Comparison of ENCODE assay signal across 26 mouse cellular contexts in genomic region chr12:79773246-79773645, GRCm38 (mm10).
DNase-seq lines count a peak whose midpoint lies in the region; ATAC-seq and TF ChIP-seq lines count a peak whose summit lies in the region.
"Had no signal": no experiment of that assay in that cellular context is flagged by ENCODE, and none has a peak within 500 bp of the region (broad histone marks: within the 10 kb centered on the region; RNA-seq: fewer than 3 reads in every experiment).

No protein-coding gene starts in this region.

- 66% methylated on average over 4 of the region's 4 CpGs for WGBS in embryonic facial prominence, embryonic 14.5 days
- 87% methylated on average over 4 of the region's 4 CpGs for WGBS in embryonic facial prominence, embryonic 10.5 days
- 74% methylated on average over 4 of the region's 4 CpGs for WGBS in lung, postnatal 0 days

- H3K4me2 ChIP-seq in embryonic facial prominence, embryonic 14.5 days (ENCODE audit: low read depth, low read length): no peak overlapping the region
- H3K4me2 ChIP-seq in lung, postnatal 0 days (replicated peaks; ENCODE audit: low read depth, low read length): no peak overlapping the region
- H3K4me2 ChIP-seq: forebrain, embryonic 12.5 days; limb, embryonic 12.5 days; liver, embryonic 13.5 days; midbrain, embryonic 13.5 days had no signal

- no peaks in the 10 kb centered on the region; the same call in 1 of the 2 replicates for H3K4me1 ChIP-seq in embryonic facial prominence, embryonic 14.5 days (ENCODE audit: control insufficient read depth, insufficient read depth, low read length)
- peaks cover 10% of the 10 kb centered on the region; the same call in 1 of the 2 replicates for H3K4me1 ChIP-seq in embryonic facial prominence, embryonic 10.5 days
- no peaks in the 10 kb centered on the region for H3K4me1 ChIP-seq in lung, postnatal 0 days (ENCODE audit: insufficient read depth, low read depth, low read length)
- H3K4me1 ChIP-seq: forebrain, embryonic 12.5 days; hindbrain, embryonic 10.5 days; midbrain, embryonic 13.5 days had no signal

- no peaks in the 10 kb centered on the region for H3K36me3 ChIP-seq in embryonic facial prominence, embryonic 14.5 days (ENCODE audit: control insufficient read depth, insufficient read depth, low read length)
- no peaks in the 10 kb centered on the region for H3K36me3 ChIP-seq in embryonic facial prominence, embryonic 10.5 days (replicated peaks)
- no peaks in the 10 kb centered on the region for H3K36me3 ChIP-seq in lung, postnatal 0 days (ENCODE audit: insufficient read depth, low read length)
- H3K36me3 ChIP-seq: heart, embryonic 10.5 days; hindbrain, embryonic 10.5 days; limb, embryonic 12.5 days; liver, embryonic 13.5 days had no signal

- no peak overlapping the region for H3K27ac ChIP-seq in embryonic facial prominence, embryonic 14.5 days (replicated peaks; ENCODE audit: low read depth, low read length)
- no peak overlapping the region for H3K27ac ChIP-seq in embryonic facial prominence, embryonic 10.5 days (replicated peaks)
- H3K27ac ChIP-seq in lung, postnatal 0 days (ENCODE audit: low read length): no peak overlapping the region
- H3K27ac ChIP-seq: forebrain, embryonic 12.5 days; gastrocnemius, adult 2 months; heart, embryonic 10.5 days; hindbrain, embryonic 10.5 days; layer of hippocampus, adult 2 months; limb, embryonic 12.5 days; liver, embryonic 13.5 days; midbrain, embryonic 13.5 days had no signal

- no peak for ATAC-seq in embryonic facial prominence, embryonic 14.5 days (ENCODE audit: low read depth)
- no peak for ATAC-seq in lung, postnatal 0 days
- ATAC-seq: hindbrain, embryonic 16.5 days; intestine, embryonic 16.5 days; midbrain, embryonic 13.5 days had no signal

- no peak overlapping the region for H3K4me3 ChIP-seq in embryonic facial prominence, embryonic 14.5 days (ENCODE audit: low read depth, low read length)
- H3K4me3 ChIP-seq in embryonic facial prominence, embryonic 10.5 days: no peak overlapping the region
- H3K4me3 ChIP-seq in lung, postnatal 0 days (ENCODE audit: low read depth, low read length): no peak overlapping the region
- H3K4me3 ChIP-seq: forebrain, embryonic 12.5 days; gastrocnemius, adult 2 months; heart, embryonic 10.5 days; hindbrain, embryonic 10.5 days; layer of hippocampus, adult 2 months; limb, embryonic 12.5 days; liver, embryonic 13.5 days; megakaryocyte, embryonic 14.5 days; midbrain, embryonic 13.5 days had no signal

- peak; percentile 86 for DNase-seq in embryonic facial prominence, embryonic 14.5 days (ENCODE audit: low spot score)
- DNase-seq in embryonic facial prominence, embryonic 10.5 days (ENCODE audit: low spot score): no peak
- DNase-seq in kidney, adult 18-20 months: peak; percentile 32
- DNase-seq in kidney, postnatal 25 days: no peak
- peak; percentile 39 for DNase-seq in lung, postnatal 0 days (ENCODE audit: low spot score)
- DNase-seq in lung, postnatal 10 days: no peak
- no peak for DNase-seq in cerebellum, postnatal 36 days
- DNase-seq: adrenal gland, postnatal 36 days; cerebellum, adult 11 months; cerebellum, adult 9-11 months; gastrocnemius, adult 2 months; liver, embryonic 13.5 days; lung, adult 2 months; lung, postnatal 36 days; right cerebral cortex, postnatal 14 days; thymus, adult 2 months; thymus, postnatal 4 days had no signal

- TF ChIP-seq EP300 in lung, postnatal 0 days (IDR thresholded peaks at IDR 0.05): no peak

- no peaks in the 10 kb centered on the region for H3K27me3 ChIP-seq in embryonic facial prominence, embryonic 14.5 days (replicated peaks; ENCODE audit: control insufficient read depth, insufficient read depth, low read length)
- H3K27me3 ChIP-seq in embryonic facial prominence, embryonic 10.5 days (replicated peaks; ENCODE audit: low read depth, poor library complexity, severe bottlenecking): no peaks in the 10 kb centered on the region; the same call in 1 of the 2 replicates
- H3K27me3 ChIP-seq in lung, postnatal 0 days (replicated peaks; ENCODE audit: insufficient read depth, low read length): no peaks in the 10 kb centered on the region
- H3K27me3 ChIP-seq: forebrain, embryonic 12.5 days; limb, embryonic 12.5 days; liver, embryonic 13.5 days; midbrain, embryonic 13.5 days had no signal

- no peak for TF ChIP-seq CTCF in lung, postnatal 0 days (IDR thresholded peaks at IDR 0.05)

- no peaks in the 10 kb centered on the region for H3K9me3 ChIP-seq in embryonic facial prominence, embryonic 14.5 days (ENCODE audit: control insufficient read depth, low read length)
- peaks cover 4% of the 10 kb centered on the region; the same call in 1 of the 2 replicates for H3K9me3 ChIP-seq in embryonic facial prominence, embryonic 10.5 days
- H3K9me3 ChIP-seq in lung, postnatal 0 days (ENCODE audit: low read length): no peaks in the 10 kb centered on the region
- H3K9me3 ChIP-seq: forebrain, embryonic 12.5 days; heart, embryonic 10.5 days; liver, embryonic 13.5 days; midbrain, embryonic 13.5 days had no signal

- H3K9ac ChIP-seq in embryonic facial prominence, embryonic 14.5 days (ENCODE audit: low read depth, low read length): no peak overlapping the region
- H3K9ac ChIP-seq in lung, postnatal 0 days (replicated peaks; ENCODE audit: low read depth): no peak overlapping the region
- H3K9ac ChIP-seq: forebrain, embryonic 12.5 days; limb, embryonic 12.5 days; liver, embryonic 13.5 days; midbrain, embryonic 13.5 days had no signal

Comparison
In these comparisons a context has a peak if more than half of its experiments do, and no peak if none do; other contexts are left out.
1. DNase-seq: peak in embryonic facial prominence, embryonic 14.5 days (single experiment), kidney, adult 18-20 months (single experiment) and lung, postnatal 0 days (single experiment); none in embryonic facial prominence, embryonic 10.5 days (single experiment), kidney, postnatal 25 days (0 of 2), lung, postnatal 10 days (single experiment) and cerebellum, postnatal 36 days (0 of 2).